Mouse (Mus musculus): ENCODE data around the gene Vmn1r223. TPM values are rescaled to one million over a fixed set of nuclear protein-coding genes. Genes with fewer than 3 reads are reported as not detected.

Vmn1r223 gene
- total RNA-seq, 2 experiments from 2014 or later = not detected

Other genes starting within 250 kb of the Vmn1r223 start
- gene Vmn1r213, start 239.5 kb upstream of the Vmn1r223 start, total RNA-seq (2015; ENCODE audit: low replicate concordance) = not detected in 2 replicates
- gene Vmn1r213, start 239.5 kb upstream of the Vmn1r223 start, total RNA-seq (2017; ENCODE audit: low replicate concordance) = not detected in 2 replicates
- not detected in 2 replicates for gene Vmn1r214, start 216.7 kb upstream of the Vmn1r223 start, total RNA-seq (2015; ENCODE audit: low replicate concordance)
- not detected in 2 replicates for gene Vmn1r214, start 216.7 kb upstream of the Vmn1r223 start, total RNA-seq (2017; ENCODE audit: low replicate concordance)
- not detected in 2 replicates for gene Vmn1r215, start 179.1 kb upstream of the Vmn1r223 start, total RNA-seq (2015; ENCODE audit: low replicate concordance)
- not detected in 2 replicates for gene Vmn1r215, start 179.1 kb upstream of the Vmn1r223 start, total RNA-seq (2017; ENCODE audit: low replicate concordance)
- gene Vmn1r217, start 128.9 kb upstream of the Vmn1r223 start, total RNA-seq (2015; ENCODE audit: low replicate concordance) = not detected in 2 replicates
- gene Vmn1r217, start 128.9 kb upstream of the Vmn1r223 start, total RNA-seq (2017; ENCODE audit: low replicate concordance) = not detected in 2 replicates
- not detected in 2 replicates for gene Vmn1r218, start 114.0 kb upstream of the Vmn1r223 start, total RNA-seq (2015; ENCODE audit: low replicate concordance)
- not detected in 2 replicates for gene Vmn1r218, start 114.0 kb upstream of the Vmn1r223 start, total RNA-seq (2017; ENCODE audit: low replicate concordance)
- not detected in 2 replicates for gene Vmn1r219, start 87.8 kb upstream of the Vmn1r223 start, total RNA-seq (2015; ENCODE audit: low replicate concordance)
- gene Vmn1r219, start 87.8 kb upstream of the Vmn1r223 start, total RNA-seq (2017; ENCODE audit: low replicate concordance) = not detected in 2 replicates
- gene Vmn1r220, start 59.2 kb upstream of the Vmn1r223 start, total RNA-seq (2015; ENCODE audit: low replicate concordance) = not detected in 2 replicates
- not detected in 2 replicates for gene Vmn1r220, start 59.2 kb upstream of the Vmn1r223 start, total RNA-seq (2017; ENCODE audit: low replicate concordance)
- not detected in 2 replicates for gene Vmn1r221, start 33.0 kb upstream of the Vmn1r223 start, total RNA-seq (2015; ENCODE audit: low replicate concordance)
- gene Vmn1r221, start 33.0 kb upstream of the Vmn1r223 start, total RNA-seq (2017; ENCODE audit: low replicate concordance) = not detected in 2 replicates
- gene Vmn1r222, start 11.2 kb upstream of the Vmn1r223 start, total RNA-seq (2015; ENCODE audit: low replicate concordance) = not detected in 2 replicates
- gene Vmn1r222, start 11.2 kb upstream of the Vmn1r223 start, total RNA-seq (2017; ENCODE audit: low replicate concordance) = not detected in 2 replicates
- gene Zfp322a, start 122.1 kb downstream of the Vmn1r223 start, total RNA-seq (2015; ENCODE audit: low replicate concordance) = 4.3 and 15.1 TPM in 2 replicates
- gene Zfp322a, start 122.1 kb downstream of the Vmn1r223 start, total RNA-seq (2017; ENCODE audit: low replicate concordance) = 18.7 and 48.1 TPM in 2 replicates
- gene Abt1, start 176.7 kb downstream of the Vmn1r223 start, total RNA-seq (2015; ENCODE audit: low replicate concordance) = 1.1 and 2.1 TPM in 2 replicates
- gene Abt1, start 176.7 kb downstream of the Vmn1r223 start, total RNA-seq (2017; ENCODE audit: low replicate concordance) = 1.3 and 1.6 TPM in 2 replicates
- gene Btn1a1, start 218.8 kb downstream of the Vmn1r223 start, total RNA-seq (2015; ENCODE audit: low replicate concordance) = 1.4 and 4.2 TPM in 2 replicates
- gene Btn1a1, start 218.8 kb downstream of the Vmn1r223 start, total RNA-seq (2017; ENCODE audit: low replicate concordance) = 0.90 and 1.4 TPM in 2 replicates
- not detected in 2 replicates for gene Btn2a2, start 241.7 kb downstream of the Vmn1r223 start, total RNA-seq (2015; ENCODE audit: low replicate concordance)
- gene Btn2a2, start 241.7 kb downstream of the Vmn1r223 start, total RNA-seq (2017; ENCODE audit: low replicate concordance) = not detected in 2 replicates